Mouse (Mus musculus): ENCODE results near the gene 1700018F24Rik.

The 1700018F24Rik gene

DNA sequence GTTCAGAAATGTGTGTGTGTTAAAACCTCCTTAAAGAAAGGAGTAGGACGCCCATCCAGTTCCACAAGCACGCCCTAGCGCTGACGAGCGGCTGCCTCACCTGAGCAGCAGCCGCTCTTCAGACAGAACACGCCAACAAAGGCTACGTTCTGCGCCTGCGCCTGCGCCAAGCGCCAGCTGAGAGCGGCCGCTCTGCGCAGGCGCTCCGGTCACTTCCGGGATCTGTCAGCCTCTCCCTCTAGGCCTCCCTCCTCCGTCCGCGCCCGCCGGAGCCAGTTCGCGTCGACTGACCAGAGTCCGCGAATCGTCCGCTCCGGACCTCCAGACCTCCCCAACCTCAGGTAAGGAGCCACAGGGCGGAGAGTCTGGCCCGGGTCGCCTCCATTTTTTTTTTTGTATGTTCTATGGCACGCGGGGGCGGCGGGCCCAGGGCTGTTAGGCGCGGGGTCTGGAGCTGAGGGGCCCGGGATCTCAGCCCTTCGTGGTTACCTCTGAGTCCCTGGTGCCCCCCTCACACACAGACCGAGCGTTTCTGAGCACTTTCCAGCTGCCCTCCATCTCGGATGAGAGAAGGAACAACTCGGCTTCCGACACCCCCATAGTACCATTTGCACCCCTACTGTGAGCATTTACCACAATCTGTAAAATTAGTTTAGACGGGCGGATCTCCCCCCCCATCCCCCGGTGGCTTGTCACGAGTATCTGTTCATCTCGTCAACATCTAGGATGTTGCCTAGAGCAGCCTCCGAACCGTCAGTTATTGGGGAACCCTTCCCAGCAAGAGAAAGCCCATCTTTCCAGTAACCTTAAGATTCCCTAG is 41.1 kb downstream of the 1700018F24Rik start, which contains the start of the genes Arpc1a and Kpna7:
Gene Arpc1a (plus strand): TSS at position 199 of the 820 bp plus-strand sequence.
Gene Kpna7 (minus strand): TSS at position 399 of the 820 bp plus-strand sequence.
- DNase-seq: peak; percentile 97

DNA sequence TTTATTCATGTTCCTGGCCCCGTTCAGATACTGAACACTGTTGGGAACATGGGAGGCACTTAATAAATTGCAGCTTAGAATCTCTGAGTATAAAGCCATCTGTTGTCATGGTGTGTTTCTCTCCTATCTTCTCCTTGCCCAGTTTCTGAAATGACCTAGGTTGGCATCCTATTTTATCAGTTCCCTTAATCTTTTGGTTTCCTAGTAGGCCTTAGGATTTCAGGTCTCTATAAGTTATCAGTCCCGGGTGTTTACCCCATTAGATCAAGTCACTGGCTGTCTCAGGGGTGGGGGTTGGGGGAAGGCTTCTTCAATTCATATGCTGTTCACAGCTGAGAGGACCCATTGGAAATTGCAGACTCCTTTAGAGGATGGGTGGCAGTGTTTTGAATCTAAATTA is 42.0 kb downstream of the 1700018F24Rik start:
- no peak for DNase-seq

- no peak for DNase-seq
Observed at GRCm38 (mm10) chr5:145088186-145088585, 45.4 kb downstream of the 1700018F24Rik start.

DNA sequence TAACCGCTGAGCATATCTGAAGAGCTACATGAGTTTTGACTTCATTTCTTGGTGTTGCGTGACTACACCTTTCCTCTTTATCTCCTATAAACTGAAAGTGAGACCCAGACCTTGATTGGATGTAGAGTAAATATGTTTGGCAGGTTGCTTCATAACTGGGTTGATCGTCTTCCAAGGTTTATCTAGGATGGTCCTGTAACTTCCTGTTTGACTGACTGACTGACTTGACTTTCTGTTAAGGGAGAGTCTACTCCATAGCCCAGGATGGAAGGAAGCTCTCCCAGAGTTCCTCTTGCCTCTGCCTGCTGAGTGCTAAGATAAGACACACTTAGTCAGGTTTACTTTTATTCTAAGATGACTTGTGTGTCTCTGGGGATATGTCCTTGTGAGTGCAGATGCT is 47.1 kb downstream of the 1700018F24Rik start:
- no peak for DNase-seq
